Mouse (Mus musculus) forebrain, embryonic 13.5 days (tissue): ENCODE results near the gene Cep63. TPM values are rescaled to one million over a fixed set of nuclear protein-coding genes. Genes with fewer than 3 reads are reported as not detected.

Source experiments
- ATAC-seq: fragments of 200-750 bp; cut with Nextera tagmentation; 2 replicates; pipeline ENCODE4 v1.8.0; 2017
- H3K27ac ChIP-seq: fragments of 300-500 bp; sonication (generic); 2 replicates; pipeline ENCODE4 v1.5.1; 2015; ENCODE audit warnings: inconsistent platforms, mild to moderate bottlenecking, moderate library complexity
- H3K27me3 ChIP-seq: fragments of 300-500 bp; sonication (generic); 2 replicates; pipeline ENCODE4 v1.6.1; 2015; ENCODE audit warnings: mild to moderate bottlenecking, inconsistent platforms
- H3K36me3 ChIP-seq: fragments of 300-500 bp; sonication (generic); 2 replicates; pipeline ENCODE4 v1.6.1; 2015; ENCODE audit warnings: mild to moderate bottlenecking, inconsistent platforms; ENCODE audit not compliant: poor library complexity, severe bottlenecking
- H3K4me1 ChIP-seq: fragments of 300-500 bp; sonication (generic); 2 replicates; pipeline ENCODE4 v1.6.1; 2015; ENCODE audit warnings: inconsistent platforms
- H3K4me2 ChIP-seq: fragments of 300-500 bp; sonication (generic); 2 replicates; pipeline ENCODE4 v1.6.1; 2015; ENCODE audit warnings: inconsistent platforms, mild to moderate bottlenecking, moderate library complexity
- H3K4me3 ChIP-seq: fragments of 300-500 bp; sonication (generic); 2 replicates; pipeline ENCODE4 v1.5.1; 2015; ENCODE audit warnings: mild to moderate bottlenecking, inconsistent platforms
- H3K9ac ChIP-seq: fragments of 300-500 bp; sonication (generic); 2 replicates; pipeline ENCODE4 v1.6.1; 2015; ENCODE audit warnings: mild to moderate bottlenecking, inconsistent platforms
- H3K9me3 ChIP-seq: fragments of 300-500 bp; sonication (generic); replicated peaks from 2 replicates; pipeline ENCODE4 v1.6.1; 2016; ENCODE audit warnings: inconsistent platforms
- WGBS: fragments of 180-500 bp; shearing (Covaris S2); methylation state at CpG from one replicate; pipeline ENCODE4 v1.1.7; 2015; 5-methylcytosine and 5-hydroxymethylcytosine counted together
- polyA plus RNA-seq: library from polyadenylated mRNA; unstranded; fragments of >200 nt; fragmentation: Nextera tagmentation; extraction: Ambion mirVana; gene quantifications from 2 replicates; pipeline ENCODE4 v1.2.1, GENCODE M21; 2015

Cep63 gene
- polyA plus RNA-seq, 1 experiment from 2014 or later: 55.4 TPM

- Histone ChIP-seq H3K4me3 (peak overlapping the region; percentile 14; the same call in 1 of the 2 replicates), H3K27me3 (no peaks in the 10 kb centered on the region), H3K9ac (0 out of 2 replicates have a peak overlapping the region, but pooled peaks have one; percentile 34), H3K9me3 (no peaks in the 10 kb centered on the region), H3K4me1 (peaks cover 39% of the 10 kb centered on the region), H3K27ac (peak overlapping the region; percentile 85), H3K4me2 (peak overlapping the region; percentile 52), H3K36me3 (no peaks in the 10 kb centered on the region)
- WGBS: 3% methylated on average over 10 of the region's 10 CpGs
- ATAC-seq: peak; percentile 94
Measured at GRCm38 (mm10) chr9:102643486-102644101, 17.3 kb upstream of the Cep63 start.

DNA sequence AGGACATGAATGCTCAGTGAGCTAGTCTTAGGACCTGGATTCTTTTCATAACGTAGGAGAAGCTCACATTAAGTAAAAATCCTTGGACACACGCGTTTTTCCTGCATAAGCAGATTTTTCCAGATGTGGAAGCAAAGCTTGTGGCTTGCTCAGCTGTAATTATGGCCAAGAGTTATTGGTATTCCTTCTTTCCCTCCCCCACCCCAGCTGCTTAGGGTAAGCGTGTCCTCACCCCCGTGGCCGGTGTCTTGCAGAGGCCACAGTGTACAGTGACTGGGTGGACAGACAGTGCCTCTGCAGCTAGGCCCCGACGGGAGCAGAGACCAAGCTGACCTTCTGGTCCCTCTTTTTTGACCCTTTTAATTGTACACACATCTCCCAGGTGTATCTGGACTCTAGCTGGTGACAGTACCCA is 16.7 kb upstream of the Cep63 start:
- peak; percentile 39; the same call in 1 of the 2 replicates for ATAC-seq
- Histone ChIP-seq H3K4me3 (no peak overlapping the region), H3K36me3 (no peaks in the 10 kb centered on the region), H3K9ac (no peak overlapping the region), H3K4me1 (peaks cover 39% of the 10 kb centered on the region), H3K4me2 (peak overlapping the region; percentile 52), H3K27ac (peak overlapping the region; percentile 85), H3K27me3 (no peaks in the 10 kb centered on the region), H3K9me3 (no peaks in the 10 kb centered on the region)
- WGBS: 57% methylated on average over 8 of the region's 8 CpGs

- H3K9ac ChIP-seq: no peak overlapping the region
- no peak overlapping the region for H3K27ac ChIP-seq
- 86% methylated on average over 6 of the region's 6 CpGs for WGBS
- H3K4me1 ChIP-seq: peaks cover 39% of the 10 kb centered on the region
- ATAC-seq: no peak
- H3K36me3 ChIP-seq: no peaks in the 10 kb centered on the region
- H3K27me3 ChIP-seq: no peaks in the 10 kb centered on the region
- H3K4me2 ChIP-seq: no peak overlapping the region
- no peak overlapping the region for H3K4me3 ChIP-seq
- no peaks in the 10 kb centered on the region for H3K9me3 ChIP-seq
Measured at GRCm38 (mm10) chr9:102641531-102641930, 15.2 kb upstream of the Cep63 start.

GRCm38 (mm10) chr9:102639510-102639909 is 13.2 kb upstream of the Cep63 start:
- H3K36me3 ChIP-seq: 0 out of 2 replicates have a peak, but pooled peaks cover 6% of the 10 kb centered on the region
- H3K4me1 ChIP-seq: peaks cover 28% of the 10 kb centered on the region
- H3K27ac ChIP-seq: no peak overlapping the region
- H3K9ac ChIP-seq: no peak overlapping the region
- 90% methylated on average over 8 of the region's 8 CpGs for WGBS
- no peaks in the 10 kb centered on the region for H3K27me3 ChIP-seq
- no peak overlapping the region for H3K4me2 ChIP-seq
- no peaks in the 10 kb centered on the region for H3K9me3 ChIP-seq
- ATAC-seq: no peak
- H3K4me3 ChIP-seq: no peak overlapping the region

DNA sequence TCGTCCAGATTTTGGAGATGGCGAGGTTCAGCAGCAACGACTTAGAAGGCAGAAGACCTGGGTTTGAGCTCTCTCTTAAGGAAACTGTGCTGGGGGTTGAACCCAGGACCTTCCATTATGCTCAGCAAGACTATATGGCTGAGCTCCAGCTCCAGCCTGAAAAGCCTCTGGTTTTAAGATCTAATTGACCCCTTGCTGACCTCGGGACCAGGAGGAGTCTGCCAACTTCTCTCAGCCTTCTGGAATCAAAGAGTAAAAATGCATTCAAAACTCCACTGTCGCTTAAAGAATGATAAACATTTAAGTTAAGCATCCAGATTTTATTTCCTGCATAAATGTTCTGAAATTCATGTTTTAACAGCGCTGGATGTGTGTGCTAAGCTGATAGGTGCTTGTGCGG is 12.6 kb upstream of the Cep63 start:
- WGBS: 63% methylated on average over 7 of the region's 7 CpGs
- H3K9me3 ChIP-seq: no peaks in the 10 kb centered on the region

GRCm38 (mm10) chr9:102637115-102637514 is 10.8 kb upstream of the Cep63 start:
- WGBS: 84% methylated on average over 4 of the region's 4 CpGs
- Histone ChIP-seq H3K9ac (no peak overlapping the region), H3K27ac (no peak overlapping the region), H3K4me3 (no peak overlapping the region), H3K4me1 (peaks cover 4% of the 10 kb centered on the region; the same call in 1 of the 2 replicates), H3K9me3 (no peaks in the 10 kb centered on the region), H3K27me3 (no peaks in the 10 kb centered on the region), H3K4me2 (no peak overlapping the region), H3K36me3 (peaks cover 18% of the 10 kb centered on the region; the same call in 1 of the 2 replicates)
- ATAC-seq: 0 out of 2 replicates have a peak, but pooled peaks have one; percentile 11

More for the DNA sequence above, 12.6 kb upstream of the Cep63 start:
- Histone ChIP-seq H3K4me1 (peaks cover 23% of the 10 kb centered on the region), H3K4me2 (no peak overlapping the region), H3K27me3 (no peaks in the 10 kb centered on the region), H3K27ac (no peak overlapping the region), H3K9ac (no peak overlapping the region), H3K36me3 (peaks cover 11% of the 10 kb centered on the region; the same call in 1 of the 2 replicates), H3K4me3 (no peak overlapping the region)
- no peak for ATAC-seq

- Histone ChIP-seq H3K4me3 (no peak overlapping the region), H3K9ac (no peak overlapping the region), H3K27me3 (no peaks in the 10 kb centered on the region), H3K9me3 (no peaks in the 10 kb centered on the region), H3K4me1 (peaks cover 4% of the 10 kb centered on the region; the same call in 1 of the 2 replicates), H3K36me3 (peaks cover 23% of the 10 kb centered on the region; the same call in 1 of the 2 replicates), H3K4me2 (no peak overlapping the region), H3K27ac (0 out of 2 replicates have a peak overlapping the region, but pooled peaks have one; percentile 31)
- peak; percentile 75 for ATAC-seq
- 3% methylated on average over 4 of the region's 4 CpGs for WGBS
Measured at GRCm38 (mm10) chr9:102636553-102636952, 10.2 kb upstream of the Cep63 start.

- ATAC-seq: no peak
- Histone ChIP-seq H3K4me2 (no peak overlapping the region), H3K36me3 (peaks cover 40% of the 10 kb centered on the region), H3K27me3 (no peaks in the 10 kb centered on the region), H3K9ac (no peak overlapping the region), H3K4me3 (no peak overlapping the region), H3K9me3 (no peaks in the 10 kb centered on the region), H3K27ac (no peak overlapping the region), H3K4me1 (peaks cover 4% of the 10 kb centered on the region; the same call in 1 of the 2 replicates)
- 90% methylated on average over 8 of the region's 8 CpGs for WGBS
Measured at GRCm38 (mm10) chr9:102634453-102634852, 8.1 kb upstream of the Cep63 start.

DNA sequence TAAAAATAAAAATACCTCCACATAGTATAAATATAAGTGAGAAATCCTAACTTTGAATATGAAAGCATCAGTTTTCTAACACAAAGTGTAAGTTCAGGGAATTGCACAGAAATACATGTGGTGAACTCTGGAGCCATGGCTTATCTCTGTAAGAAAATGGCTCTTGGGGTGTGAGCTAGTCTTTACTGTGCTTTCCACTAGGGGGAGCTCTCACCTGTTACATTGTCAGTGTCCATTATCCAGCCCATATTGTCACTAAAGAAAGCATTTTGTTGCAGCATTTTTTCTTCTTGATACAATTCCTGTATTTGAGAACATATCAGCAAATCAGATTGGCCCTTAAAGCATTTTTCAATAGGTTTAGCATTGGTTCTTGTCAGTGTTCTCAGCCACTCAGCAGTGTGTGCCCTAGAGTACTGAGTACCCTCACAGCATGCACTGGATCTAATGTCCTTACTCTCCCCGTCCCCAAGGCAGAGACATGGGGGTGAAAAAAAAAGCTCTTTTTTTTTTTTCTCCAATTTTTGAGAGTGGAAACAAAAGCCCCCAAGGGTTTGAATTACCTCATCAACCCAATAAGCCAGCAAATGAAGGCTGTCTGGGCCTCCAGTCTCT is 6.7 kb upstream of the Cep63 start:
- Histone ChIP-seq H3K36me3 (peaks cover 40% of the 10 kb centered on the region), H3K27me3 (no peaks in the 10 kb centered on the region), H3K4me3 (no peak overlapping the region), H3K4me2 (no peak overlapping the region), H3K27ac (no peak overlapping the region), H3K4me1 (no peaks in the 10 kb centered on the region), H3K9me3 (no peaks in the 10 kb centered on the region), H3K9ac (no peak overlapping the region)
- peak; percentile 70 for ATAC-seq
- 28% methylated on average over 1 of the region's 1 CpGs for WGBS

GRCm38 (mm10) chr9:102632173-102632572 is 5.8 kb upstream of the Cep63 start:
- Histone ChIP-seq H3K4me2 (no peak overlapping the region), H3K4me3 (no peak overlapping the region), H3K36me3 (peaks cover 40% of the 10 kb centered on the region), H3K27ac (no peak overlapping the region), H3K9me3 (no peaks in the 10 kb centered on the region), H3K9ac (no peak overlapping the region), H3K27me3 (no peaks in the 10 kb centered on the region), H3K4me1 (peaks cover 8% of the 10 kb centered on the region)
- 89% methylated on average over 4 of the region's 4 CpGs for WGBS
- ATAC-seq: no peak

DNA sequence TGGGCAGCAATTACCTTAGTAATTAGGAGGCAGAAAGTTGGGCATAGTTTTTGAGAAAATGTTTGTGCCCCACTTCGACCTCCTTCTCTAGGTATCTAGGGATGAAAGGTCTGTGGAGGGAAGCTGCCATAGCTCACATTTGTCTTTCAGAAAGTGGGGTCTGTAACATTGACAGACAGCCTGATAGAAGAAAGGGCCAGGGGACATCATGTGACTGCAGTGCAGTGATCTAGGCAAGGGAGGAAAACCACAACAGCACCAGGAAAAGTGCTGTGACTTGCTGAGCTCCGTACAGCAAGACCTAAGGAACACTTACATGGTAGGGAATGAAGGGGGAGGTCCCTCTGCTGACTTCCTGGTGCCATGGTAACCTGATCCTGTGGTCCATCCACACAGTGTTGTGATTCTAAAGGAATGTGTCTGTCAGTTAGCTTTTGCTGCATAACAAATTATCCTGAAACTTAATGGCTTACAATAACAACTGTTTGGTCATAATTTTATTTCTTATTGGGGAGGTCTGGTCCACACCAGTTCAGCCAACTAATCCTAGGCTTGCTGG is 5.3 kb upstream of the Cep63 start:
- no peak overlapping the region for H3K27ac ChIP-seq
- H3K4me3 ChIP-seq: no peak overlapping the region
- peaks cover 40% of the 10 kb centered on the region for H3K36me3 ChIP-seq
- H3K27me3 ChIP-seq: no peaks in the 10 kb centered on the region
- peak overlapping the region; percentile 16; the same call in 1 of the 2 replicates for H3K9ac ChIP-seq
- no peak for ATAC-seq
- no peaks in the 10 kb centered on the region for H3K9me3 ChIP-seq
- peaks cover 11% of the 10 kb centered on the region for H3K4me1 ChIP-seq
- WGBS: 59% methylated on average over 2 of the region's 2 CpGs
- no peak overlapping the region for H3K4me2 ChIP-seq

DNA sequence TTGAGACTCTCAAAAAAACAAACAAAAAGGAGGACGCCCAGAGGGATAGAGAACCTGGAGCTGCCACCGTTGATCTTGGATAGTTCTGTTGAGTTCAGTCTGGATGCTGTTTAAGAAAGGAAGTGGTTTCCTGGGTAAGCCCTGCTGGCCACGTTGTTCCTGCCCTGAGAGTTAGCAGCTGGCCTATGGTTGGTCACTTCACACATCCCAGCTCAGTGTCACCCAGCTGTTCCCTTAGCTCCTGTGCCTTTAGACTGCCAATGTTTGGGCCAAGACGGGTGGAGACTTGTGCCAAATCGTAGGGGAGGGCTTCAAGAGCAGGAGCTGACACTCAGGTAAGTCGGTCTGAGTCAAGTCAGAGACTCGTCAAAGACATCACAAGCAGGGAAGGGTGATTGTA is 2.7 kb upstream of the Cep63 start:
- H3K9ac ChIP-seq: no peak overlapping the region
- 86% methylated on average over 7 of the region's 7 CpGs for WGBS
- no peaks in the 10 kb centered on the region for H3K27me3 ChIP-seq
- no peaks in the 10 kb centered on the region for H3K9me3 ChIP-seq
- H3K4me1 ChIP-seq: peaks cover 20% of the 10 kb centered on the region
- peaks cover 30% of the 10 kb centered on the region for H3K36me3 ChIP-seq
- no peak overlapping the region for H3K4me2 ChIP-seq
- H3K27ac ChIP-seq: no peak overlapping the region
- ATAC-seq: no peak
- H3K4me3 ChIP-seq: no peak overlapping the region
